ENCODE assay signal across 8 mouse cellular contexts in the genomic region with DNA sequence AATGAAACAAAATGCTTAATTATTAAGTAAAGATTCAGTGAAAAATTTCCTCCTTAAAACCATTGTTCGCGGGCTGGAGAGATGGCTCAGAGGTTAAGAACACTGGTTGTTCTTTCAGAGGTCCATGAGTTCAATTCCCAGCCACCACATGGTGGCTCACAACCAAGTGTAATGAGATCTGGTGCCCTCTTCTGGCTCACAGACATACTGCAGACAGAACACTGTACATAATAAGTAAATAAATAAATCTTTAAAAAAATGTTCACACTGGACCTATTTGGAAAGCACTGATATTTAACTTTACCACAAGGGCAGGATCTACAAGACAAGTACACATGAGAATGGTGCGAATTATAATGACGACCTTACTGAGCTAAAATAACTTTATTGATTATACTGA. TPM values are rescaled to one million over a fixed set of nuclear protein-coding genes. Genes with fewer than 3 reads are reported as not detected.
DNase-seq lines count a peak whose midpoint lies in the region; ATAC-seq and TF ChIP-seq lines count a peak whose summit lies in the region.

No protein-coding gene starts in this region.

- peak; percentile 64 for TF ChIP-seq CTCF in lung, embryonic 14.5 days (IDR thresholded peaks at IDR 0.05; ENCODE audit: low read depth)

- no peaks in the 10 kb centered on the region for H3K36me3 ChIP-seq in lung, embryonic 14.5 days (ENCODE audit: insufficient read depth)
- H3K36me3 ChIP-seq in forebrain, embryonic 16.5 days (ENCODE audit: control insufficient read depth, insufficient read depth) = no peaks in the 10 kb centered on the region
- H3K36me3 ChIP-seq in midbrain, embryonic 13.5 days = no peaks in the 10 kb centered on the region

- 44% methylated on average over 4 of the region's 4 CpGs for WGBS in lung, embryonic 14.5 days
- WGBS in forebrain, embryonic 16.5 days = 43% methylated on average over 4 of the region's 4 CpGs
- WGBS in midbrain, embryonic 13.5 days = 50% methylated on average over 4 of the region's 4 CpGs

- no peaks in the 10 kb centered on the region for H3K27me3 ChIP-seq in lung, embryonic 14.5 days (ENCODE audit: insufficient read depth, low read length)
- no peaks in the 10 kb centered on the region for H3K27me3 ChIP-seq in forebrain, embryonic 16.5 days (replicated peaks; ENCODE audit: control insufficient read depth, insufficient read depth, low read length)
- no peaks in the 10 kb centered on the region for H3K27me3 ChIP-seq in midbrain, embryonic 13.5 days

- H3K9ac ChIP-seq in lung, embryonic 14.5 days = peak overlapping the region; percentile 89; the same call in 1 of the 2 replicates
- H3K9ac ChIP-seq in forebrain, embryonic 16.5 days (replicated peaks; ENCODE audit: low read depth, low read length) = peak overlapping the region; percentile 96; the same call in 1 of the 2 replicates
- H3K9ac ChIP-seq in midbrain, embryonic 13.5 days (replicated peaks) = no peak overlapping the region

- peaks cover 4% of the 10 kb centered on the region for H3K4me1 ChIP-seq in lung, embryonic 14.5 days (ENCODE audit: insufficient read depth)
- peaks cover 14% of the 10 kb centered on the region for H3K4me1 ChIP-seq in forebrain, embryonic 16.5 days (replicated peaks; ENCODE audit: control insufficient read depth, insufficient read depth, low read length)
- peaks cover 14% of the 10 kb centered on the region for H3K4me1 ChIP-seq in midbrain, embryonic 13.5 days (replicated peaks)

- ATAC-seq in lung, embryonic 14.5 days (ENCODE audit: insufficient read depth) = no peak
- ATAC-seq in forebrain, embryonic 16.5 days = no peak
- ATAC-seq in midbrain, embryonic 13.5 days = no peak
- ATAC-seq in activated CD4-positive, CD25-positive, alpha-beta regulatory T cell, adult 4 months = no peak

- no peaks in the 10 kb centered on the region for H3K9me3 ChIP-seq in lung, embryonic 14.5 days (ENCODE audit: low read depth, low read length)
- H3K9me3 ChIP-seq in forebrain, embryonic 16.5 days (ENCODE audit: control insufficient read depth, low read length) = no peaks in the 10 kb centered on the region
- no peaks in the 10 kb centered on the region for H3K9me3 ChIP-seq in midbrain, embryonic 13.5 days

- peak overlapping the region; percentile 83 for H3K4me3 ChIP-seq in lung, embryonic 14.5 days (ENCODE audit: low read depth, low read length)
- H3K4me3 ChIP-seq in forebrain, embryonic 16.5 days (replicated peaks; ENCODE audit: low read length) = peak overlapping the region; percentile 100
- peak overlapping the region; percentile 71 for H3K4me3 ChIP-seq in midbrain, embryonic 13.5 days (replicated peaks)

- H3K27ac ChIP-seq in lung, embryonic 14.5 days (ENCODE audit: low read depth) = no peak overlapping the region
- H3K27ac ChIP-seq in forebrain, embryonic 16.5 days (ENCODE audit: low read length) = no peak overlapping the region
- H3K27ac ChIP-seq in midbrain, embryonic 13.5 days = no peak overlapping the region

- peak; percentile 70 for DNase-seq in lung, embryonic 14.5 days
- DNase-seq in lung, adult 18-20 months = no peak
- DNase-seq in WW6 (ENCODE audit: low read depth, low spot score) = peak; percentile 45
- peak; percentile 45 to 55 for DNase-seq in kidney, postnatal 25 days
- DNase-seq in yolk sac, embryonic 10.5 days (ENCODE audit: low spot score) = no peak

- H3K4me2 ChIP-seq in lung, embryonic 14.5 days = peak overlapping the region; percentile 63
- peak overlapping the region; percentile 89 for H3K4me2 ChIP-seq in forebrain, embryonic 16.5 days (ENCODE audit: low read length)
- peak overlapping the region; percentile 81 for H3K4me2 ChIP-seq in midbrain, embryonic 13.5 days (replicated peaks)

RNA-seq across cellular contexts. Expression of gene Suclg1, which starts 0.7 kb away (rescaled TPM):
- 164 and 166 TPM in 2 replicates for polyA plus RNA-seq in lung, embryonic 14.5 days (2014; fragmentation: Nextera tagmentation; extraction: Ambion mirVana)
- polyA plus RNA-seq in forebrain, embryonic 16.5 days (2015; fragmentation: Nextera tagmentation; extraction: Ambion mirVana) = 132 and 134 TPM in 2 replicates
- polyA plus RNA-seq in midbrain, embryonic 13.5 days (2015; fragmentation: Nextera tagmentation; extraction: Ambion mirVana) = 134 and 138 TPM in 2 replicates
- polyA plus RNA-seq in activated CD4-positive, CD25-positive, alpha-beta regulatory T cell, adult 4 months (2017; shearing (Covaris generic)) = 100 to 1,000 TPM; 126 to 143 TPM

RNA-seq across cellular contexts. Expression of gene Dnah6, which starts 26.0 kb away (rescaled TPM):
- polyA plus RNA-seq in lung, embryonic 14.5 days (2014; fragmentation: Nextera tagmentation; extraction: Ambion mirVana) = 0.14 and 0.24 TPM in 2 replicates
- polyA plus RNA-seq in forebrain, embryonic 16.5 days (2015; fragmentation: Nextera tagmentation; extraction: Ambion mirVana) = 0.20 and 0.23 TPM in 2 replicates
- 0.08 and 0.17 TPM in 2 replicates for polyA plus RNA-seq in midbrain, embryonic 13.5 days (2015; fragmentation: Nextera tagmentation; extraction: Ambion mirVana)
- polyA plus RNA-seq in activated CD4-positive, CD25-positive, alpha-beta regulatory T cell, adult 4 months (2017; shearing (Covaris generic)) = under 1 TPM in 1 of 2 experiments, not detected in 1; 0.13 TPM

Comparison
In these comparisons a context has a peak if more than half of its experiments do, and no peak if none do; other contexts are left out.
1. DNase-seq: peak in lung, embryonic 14.5 days (single experiment), WW6 (single experiment) and kidney, postnatal 25 days (2 of 2); none in lung, adult 18-20 months (0 of 2) and yolk sac, embryonic 10.5 days (single experiment).
2. Peak in every context shown above with its lines, with median percentiles within 50 percentile points of each other: H3K4me2 ChIP-seq and H3K4me3 ChIP-seq.